Mouse (Mus musculus) liver, postnatal 0 days (tissue): ENCODE measurements around the gene 4632433K11Rik. TPM values are rescaled to one million over a fixed set of nuclear protein-coding genes. Genes with fewer than 3 reads are reported as not detected.
"Not testable (repeated sequence)": the region's sequence is repeated elsewhere in the genome, so short reads cannot be mapped to it uniquely, and the experiment has no call there.

Source experiments
- ATAC-seq: fragments of 200-750 bp; cut with Nextera tagmentation; 2 replicates; pipeline ENCODE4 v1.8.0; 2017; ENCODE audit warnings: mild to moderate bottlenecking, moderate library complexity
- DNase-seq: peaks from one replicate; pipeline ENCODE4 v3.0.0-alpha.2; 2016
- H3K27ac ChIP-seq: fragments of 300-500 bp; sonication (generic); 2 replicates; pipeline ENCODE4 v1.5.1; 2014; ENCODE audit warnings: antibody characterized with exemption, moderate library complexity, mild to moderate bottlenecking, low read depth
- H3K27me3 ChIP-seq: fragments of 300-500 bp; sonication (generic); 2 replicates; pipeline ENCODE4 v1.6.1; 2014; ENCODE audit warnings: low read length, control low read depth, mixed read lengths; ENCODE audit not compliant: insufficient read depth
- H3K36me3 ChIP-seq: fragments of 300-500 bp; sonication (generic); replicated peaks from 2 replicates; pipeline ENCODE4 v1.6.1; 2014; ENCODE audit warnings: mild to moderate bottlenecking, control low read depth, low read length, moderate library complexity, mixed read lengths; ENCODE audit not compliant: insufficient read depth
- H3K4me1 ChIP-seq: fragments of 300-500 bp; sonication (generic); 2 replicates; pipeline ENCODE4 v1.6.1; 2014; ENCODE audit warnings: antibody characterized with exemption, mild to moderate bottlenecking, control low read depth; ENCODE audit not compliant: insufficient read depth
- H3K4me2 ChIP-seq: fragments of 300-500 bp; sonication (generic); 2 replicates; pipeline ENCODE4 v1.6.1; 2014; ENCODE audit warnings: low read depth, mild to moderate bottlenecking, low read length, moderate library complexity, mixed read lengths
- H3K4me3 ChIP-seq: fragments of 300-500 bp; sonication (generic); 2 replicates; pipeline ENCODE4 v1.5.1; 2014; ENCODE audit warnings: low read depth, low read length
- H3K9ac ChIP-seq: fragments of 300-500 bp; sonication (generic); replicated peaks from 2 replicates; pipeline ENCODE4 v1.6.1; 2014; ENCODE audit warnings: mild to moderate bottlenecking, moderate library complexity
- H3K9me3 ChIP-seq: fragments of 300-500 bp; sonication (generic); 2 replicates; pipeline ENCODE4 v1.6.1; 2016; ENCODE audit warnings: mild to moderate bottlenecking, control low read depth, low read length, mixed read lengths
- CTCF ChIP-seq: sonication (generic); IDR thresholded peaks from 2 replicates; pipeline ENCODE4 v1.5.1; 2016; ENCODE audit warnings: antibody characterized with exemption, low read depth
- EP300 ChIP-seq: IDR thresholded peaks from 2 replicates; pipeline ENCODE4 v1.6.1; 2016; ENCODE audit warnings: antibody characterized with exemption, low read depth, mild to moderate bottlenecking
- WGBS: fragments of 180-500 bp; shearing (Covaris S2); extraction: QIAGEN DNeasy Blood & Tissue Kit; methylation state at CpG from one replicate; pipeline ENCODE4 v1.1.7; 2014; ENCODE audit not compliant: insufficient replicate concordance; 5-methylcytosine and 5-hydroxymethylcytosine counted together
- polyA plus RNA-seq: library from polyadenylated mRNA; unstranded; fragments of >200 nt; fragmentation: Nextera tagmentation; extraction: Ambion mirVana; gene quantifications from 2 replicates; pipeline ENCODE4 v1.2.1, GENCODE M21; 2015

The 4632433K11Rik gene
- polyA plus RNA-seq, 1 experiment from 2014 or later = not detected

- Histone ChIP-seq H3K4me3 (peak within 1 kb of the TSS; percentile 65), H3K9ac (peak within 1 kb of the TSS; percentile 76), H3K36me3 (no peaks in the 10 kb centered on the region), H3K27ac (0 out of 2 replicates have a peak within 1 kb of the TSS, but pooled peaks have one; percentile 6), H3K4me2 (peak within 1 kb of the TSS; percentile 78), H3K4me1 (peaks cover 14% of the 10 kb centered on the region; the same call in 1 of the 2 replicates), H3K9me3 (no peaks in the 10 kb centered on the region), H3K27me3 (no peaks in the 10 kb centered on the region)
- DNase-seq (peak; percentile 89), ATAC-seq (peak; percentile 92)
- 9% methylated on average over 15 of the region's 26 CpGs for WGBS
- TF ChIP-seq EP300 (no peak), CTCF (no peak)
Observed at GRCm38 (mm10) chr7:4996003-4996895, 37.7 kb upstream of the 4632433K11Rik start, which contains the start of gene Zfp579. TSS of gene Zfp579 (minus strand) at chr7:4996158.

DNA sequence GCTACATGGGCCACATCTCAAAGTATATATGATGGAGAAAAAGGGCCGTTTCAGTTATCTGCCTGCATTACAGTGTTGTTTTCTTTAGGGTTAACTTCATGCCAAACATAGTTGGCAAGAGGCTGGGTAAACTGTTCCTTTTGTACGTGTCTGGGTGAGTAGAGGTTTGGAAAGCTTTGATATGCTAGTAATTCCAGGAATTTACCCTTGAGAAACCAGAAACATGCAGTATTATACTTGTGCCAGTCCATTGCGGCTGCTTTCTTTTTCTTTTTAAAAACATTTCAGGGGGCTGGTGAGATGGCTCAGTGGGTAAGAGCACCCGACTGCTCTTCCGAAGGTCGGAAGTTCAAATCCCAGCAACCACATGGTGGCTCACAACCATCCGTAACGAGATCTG is 37.0 kb upstream of the 4632433K11Rik start:
- 67% methylated on average over 6 of the region's 8 CpGs for WGBS
- DNase-seq (no peak), ATAC-seq (no peak)
- Histone ChIP-seq H3K4me2 (peak overlapping the region; percentile 78; the same call in 1 of the 2 replicates), H3K9ac (no peak overlapping the region; the same call in 1 of the 2 replicates), H3K4me1 (peaks cover 14% of the 10 kb centered on the region; the same call in 1 of the 2 replicates), H3K4me3 (no peak overlapping the region), H3K36me3 (no peaks in the 10 kb centered on the region), H3K27me3 (no peaks in the 10 kb centered on the region), H3K27ac (no peak overlapping the region), H3K9me3 (no peaks in the 10 kb centered on the region)
- TF ChIP-seq EP300 (no peak), CTCF (no peak)

GRCm38 (mm10) chr7:4999876-5000275 is 34.0 kb upstream of the 4632433K11Rik start:
- H3K4me3 ChIP-seq = no peak overlapping the region
- DNase-seq = peak; percentile 28
- no peak overlapping the region for H3K9ac ChIP-seq
- WGBS = 62% methylated on average over 2 of the region's 2 CpGs
- H3K36me3 ChIP-seq = no peaks in the 10 kb centered on the region
- no peak for ATAC-seq
- H3K9me3 ChIP-seq = no peaks in the 10 kb centered on the region
- H3K4me1 ChIP-seq = peaks cover 14% of the 10 kb centered on the region; the same call in 1 of the 2 replicates
- TF ChIP-seq EP300 = no peak
- TF ChIP-seq CTCF = peak; percentile 49
- no peak overlapping the region for H3K4me2 ChIP-seq
- no peaks in the 10 kb centered on the region for H3K27me3 ChIP-seq
- H3K27ac ChIP-seq = no peak overlapping the region

DNA sequence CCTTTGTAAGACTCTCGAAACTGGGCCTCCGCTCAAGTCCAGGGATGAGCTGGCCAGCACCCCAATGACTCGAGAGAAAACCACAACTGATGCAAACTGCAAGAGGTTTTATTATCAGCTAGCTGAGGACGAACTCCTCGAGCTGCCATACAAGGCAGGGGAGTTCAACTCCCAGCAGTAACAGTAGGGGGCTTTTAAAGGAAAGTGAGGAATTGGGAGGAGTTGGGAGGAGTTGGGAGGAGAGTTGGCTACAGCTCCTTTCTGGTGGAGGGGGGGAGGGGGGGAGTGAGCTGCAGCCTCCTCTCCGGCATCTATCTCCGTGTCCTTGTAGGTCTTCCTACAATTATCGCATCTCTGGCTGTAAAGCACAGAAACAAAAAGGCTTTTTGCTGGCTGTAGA is 31.0 kb upstream of the 4632433K11Rik start:
- H3K27me3 ChIP-seq, H3K4me1 ChIP-seq, H3K9me3 ChIP-seq, H3K4me2 ChIP-seq, H3K9ac ChIP-seq, H3K27ac ChIP-seq, H3K4me3 ChIP-seq, ATAC-seq, DNase-seq: not testable (repeated sequence)
- peaks cover 10% of the 10 kb centered on the region for H3K36me3 ChIP-seq
- WGBS = 74% methylated on average over 8 of the region's 8 CpGs

DNA sequence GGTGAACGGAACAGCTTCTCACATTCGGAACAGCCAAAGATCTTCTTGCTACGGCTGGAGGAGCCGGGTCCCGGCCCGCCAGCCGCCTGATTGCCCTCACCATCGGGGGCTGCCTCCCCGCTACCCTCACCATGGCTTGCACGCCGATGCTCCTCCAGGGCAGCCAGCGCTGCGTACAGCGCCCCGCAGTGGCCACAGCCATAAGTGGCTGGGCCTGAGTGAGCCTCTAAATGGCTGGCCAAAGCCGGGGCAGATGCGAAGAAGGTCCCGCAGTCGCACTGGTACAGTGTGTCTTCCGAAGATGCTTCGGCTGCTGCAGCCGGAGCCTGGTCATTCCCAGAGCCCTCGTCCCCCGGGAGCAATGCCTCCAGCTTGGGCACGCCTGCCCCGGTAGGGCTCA is 25.7 kb upstream of the 4632433K11Rik start:
- 93% methylated on average over 26 of the region's 26 CpGs for WGBS
- no peak overlapping the region for H3K27ac ChIP-seq
- H3K27me3 ChIP-seq = no peaks in the 10 kb centered on the region
- peaks cover 58% of the 10 kb centered on the region for H3K36me3 ChIP-seq
- no peak overlapping the region for H3K9ac ChIP-seq
- H3K9me3 ChIP-seq = no peaks in the 10 kb centered on the region
- ATAC-seq (no peak), DNase-seq (no peak)
- no peak overlapping the region for H3K4me2 ChIP-seq
- H3K4me1 ChIP-seq = peaks cover 5% of the 10 kb centered on the region
- H3K4me3 ChIP-seq = no peak overlapping the region
- TF ChIP-seq EP300 (no peak), CTCF (0 out of 2 replicates have a peak, but pooled peaks have one; percentile 9)

GRCm38 (mm10) chr7:5012681-5013513 is 21.0 kb upstream of the 4632433K11Rik start:
- TF ChIP-seq CTCF = no peak
- no peak for TF ChIP-seq EP300
- DNase-seq = no peak
- peaks cover 51% of the 10 kb centered on the region for H3K36me3 ChIP-seq
- H3K9me3 ChIP-seq = no peaks in the 10 kb centered on the region
- H3K27ac ChIP-seq = peak overlapping the region; percentile 57; the same call in 1 of the 2 replicates
- no peaks in the 10 kb centered on the region for H3K27me3 ChIP-seq
- H3K4me2 ChIP-seq = peak overlapping the region; percentile 94
- 0 out of 2 replicates have a peak overlapping the region, but pooled peaks have one; percentile 76 for H3K4me3 ChIP-seq
- WGBS = 83% methylated on average over 27 of the region's 27 CpGs
- no peak overlapping the region for H3K9ac ChIP-seq
- no peak for ATAC-seq
- H3K4me1 ChIP-seq = peaks cover 14% of the 10 kb centered on the region
